Mouse (Mus musculus): ENCODE data around the gene Aadat. TPM values are rescaled to one million over a fixed set of nuclear protein-coding genes. Genes with fewer than 3 reads are reported as not detected.
A peak's percentile ranks its signal among the peaks of the same experiment; 100 is the strongest.
"Not testable (repeated sequence)": the region's sequence is repeated elsewhere in the genome, so short reads cannot be mapped to it uniquely, and the experiment has no call there.

Gene Aadat
- 0.78 and 1.5 TPM in 2 replicates for polyA plus RNA-seq (2016; fragmentation: Nextera tagmentation; extraction: Ambion mirVana)

DNA sequence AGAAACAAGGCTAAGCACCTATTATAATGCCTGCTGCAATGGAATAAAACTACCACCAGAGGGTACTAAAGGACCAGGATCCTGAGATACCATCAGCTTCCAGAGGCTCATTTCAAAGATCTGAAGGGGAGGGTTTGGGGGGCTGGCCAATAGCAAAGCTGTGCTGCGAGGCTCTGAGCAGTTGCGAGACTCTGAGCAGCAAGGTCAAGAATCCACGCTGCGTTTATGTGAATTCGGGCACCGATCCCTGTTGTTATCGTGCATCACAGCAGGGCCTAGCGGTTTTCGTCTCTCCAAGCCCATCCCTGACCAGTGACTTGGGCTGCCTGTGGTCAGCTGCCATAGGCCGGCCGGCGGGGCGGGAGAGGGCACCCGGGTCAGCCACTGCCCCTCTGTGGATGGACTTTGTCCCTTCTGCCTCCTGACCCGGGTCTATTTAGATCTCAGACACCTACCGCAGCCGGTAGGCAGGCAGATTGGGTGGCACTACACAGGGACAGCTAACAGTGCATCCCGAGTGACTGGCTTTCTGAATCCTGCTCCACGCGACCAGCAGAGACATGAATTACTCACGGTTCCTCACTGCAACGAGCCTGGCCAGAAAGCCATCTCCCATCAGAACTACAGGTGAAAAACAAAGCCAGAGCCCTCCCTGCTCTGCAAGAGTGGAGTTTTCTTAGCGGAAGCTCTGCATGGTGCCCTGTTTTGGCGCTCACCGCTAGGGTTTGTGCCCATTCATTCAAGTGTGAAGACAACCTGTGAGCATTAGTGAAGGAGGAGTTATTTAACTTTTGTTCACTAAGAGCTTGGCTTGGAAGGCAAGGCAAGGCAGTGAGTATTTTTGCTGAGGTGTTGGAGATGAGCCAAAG lies at the start of gene Aadat:
TSS of gene Aadat (plus strand) at position 280 of the 869 bp plus-strand sequence.
- peak; percentile 96 for ATAC-seq (ENCODE audit: insufficient number of reproducible peaks, insufficient read depth, low FRiP score, low TSS enrichment, low read depth)
- H3K9ac ChIP-seq (replicated peaks): peak within 1 kb of the TSS; percentile 76
- no peaks in the 10 kb centered on the region for H3K9me3 ChIP-seq
- no peaks in the 10 kb centered on the region for H3K36me3 ChIP-seq
- 2% methylated on average over 25 of the region's 25 CpGs for WGBS
- H3K4me3 ChIP-seq (replicated peaks): peak within 1 kb of the TSS; percentile 57
- H3K27me3 ChIP-seq: no peaks in the 10 kb centered on the region
- H3K27ac ChIP-seq: no peak within 1 kb of the TSS
- no peaks in the 10 kb centered on the region for H3K4me1 ChIP-seq (replicated peaks)
- H3K4me2 ChIP-seq: peak within 1 kb of the TSS; percentile 92

DNA sequence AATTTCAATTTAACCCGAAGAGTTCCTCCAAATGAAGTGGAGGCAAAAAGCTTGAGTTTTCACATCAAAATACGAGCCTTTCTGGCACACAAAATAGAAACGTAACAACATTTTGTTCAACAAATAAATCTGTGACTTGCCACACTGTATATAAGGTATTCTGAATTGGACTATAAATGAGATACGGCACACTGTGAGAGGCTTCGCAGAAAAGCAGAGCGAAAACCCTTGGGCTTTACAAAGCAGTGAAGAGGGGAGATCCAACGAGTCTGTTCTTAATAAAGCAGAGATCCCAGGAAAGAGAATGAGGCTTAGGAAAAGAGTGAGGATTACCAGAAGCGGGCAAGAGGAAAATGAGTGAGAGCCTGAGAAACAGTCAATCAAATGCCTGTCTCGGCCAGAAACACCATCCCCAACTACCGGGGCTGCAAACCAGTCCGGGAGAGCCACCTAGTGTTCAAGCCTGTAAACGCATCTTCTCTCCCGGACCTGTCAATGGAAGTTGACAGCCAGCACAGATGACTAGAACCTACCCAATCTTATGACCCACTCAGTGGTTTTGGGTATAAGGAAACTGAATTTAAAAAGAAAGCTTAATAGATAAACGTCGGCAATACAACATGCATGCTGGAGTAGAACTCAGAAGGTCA lies 38.9 kb upstream of the Aadat start:
- no peak for ATAC-seq (ENCODE audit: insufficient number of reproducible peaks, insufficient read depth, low FRiP score, low TSS enrichment, low read depth)
- Histone ChIP-seq H3K4me2 (no peak overlapping the region), H3K27me3 (no peaks in the 10 kb centered on the region), H3K4me3 (replicated peaks) (no peak overlapping the region), H3K9me3 (no peaks in the 10 kb centered on the region), H3K36me3 (no peaks in the 10 kb centered on the region), H3K9ac (replicated peaks) (no peak overlapping the region), H3K4me1 (replicated peaks) (no peaks in the 10 kb centered on the region), H3K27ac (no peak overlapping the region)
- 38% methylated on average over 15 of the region's 15 CpGs for WGBS

DNA sequence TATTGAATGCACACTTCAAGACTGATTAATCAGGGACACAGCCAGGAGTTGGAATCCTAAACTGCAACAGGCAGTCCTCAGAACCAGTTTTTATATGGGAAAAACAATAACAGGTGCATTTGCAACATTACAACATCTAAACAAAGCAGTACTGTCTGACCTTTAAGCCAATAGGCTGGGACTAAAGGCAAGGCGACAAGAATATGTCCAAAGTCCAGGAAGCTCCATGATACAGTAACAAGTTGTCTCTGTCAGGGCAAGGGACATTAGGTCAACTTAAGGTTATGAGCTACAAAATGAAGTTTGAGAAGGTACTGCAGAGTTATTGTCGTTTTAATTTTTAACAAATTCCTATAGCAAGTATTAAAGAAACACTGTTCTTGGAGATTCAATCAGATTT lies 15.6 kb upstream of the Aadat start:
- H3K4me1 ChIP-seq (replicated peaks): no peaks in the 10 kb centered on the region
- no peaks in the 10 kb centered on the region for H3K27me3 ChIP-seq
- H3K9me3 ChIP-seq: no peaks in the 10 kb centered on the region
- no peak overlapping the region for H3K27ac ChIP-seq
- no peaks in the 10 kb centered on the region for H3K36me3 ChIP-seq
- no peak for ATAC-seq (ENCODE audit: insufficient number of reproducible peaks, insufficient read depth, low FRiP score, low TSS enrichment, low read depth)
- H3K4me2 ChIP-seq: no peak overlapping the region
- WGBS: 74% methylated on average over 2 of the region's 2 CpGs
- no peak overlapping the region for H3K4me3 ChIP-seq (replicated peaks)
- H3K9ac ChIP-seq (replicated peaks): no peak overlapping the region

DNA sequence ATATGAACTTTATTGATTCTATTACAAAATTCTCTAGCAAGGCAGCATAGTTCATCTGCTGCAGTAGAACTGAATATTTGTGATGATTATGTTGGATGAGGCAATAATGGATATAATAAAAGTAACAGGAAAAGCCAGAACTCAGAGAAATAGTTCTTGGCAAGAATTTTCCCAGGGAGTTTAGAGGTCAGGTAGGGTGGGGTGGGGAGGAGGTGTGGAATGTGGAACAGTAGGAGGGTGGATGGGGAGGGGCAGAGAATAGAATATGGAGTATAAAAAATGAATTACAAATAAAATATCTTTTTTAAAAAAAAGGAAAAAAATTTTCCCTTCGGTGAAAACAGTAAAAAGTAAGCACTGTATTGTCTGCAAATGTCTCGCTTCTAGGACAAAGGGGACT lies 13.9 kb upstream of the Aadat start:
- H3K4me2 ChIP-seq: no peak overlapping the region
- no peaks in the 10 kb centered on the region for H3K4me1 ChIP-seq (replicated peaks)
- H3K4me3 ChIP-seq (replicated peaks): no peak overlapping the region
- H3K9ac ChIP-seq (replicated peaks): no peak overlapping the region
- H3K36me3 ChIP-seq: no peaks in the 10 kb centered on the region
- no peak overlapping the region for H3K27ac ChIP-seq
- no peaks in the 10 kb centered on the region for H3K27me3 ChIP-seq
- ATAC-seq (ENCODE audit: insufficient number of reproducible peaks, insufficient read depth, low FRiP score, low TSS enrichment, low read depth): no peak
- H3K9me3 ChIP-seq: no peaks in the 10 kb centered on the region
- 87% methylated on average over 2 of the region's 2 CpGs for WGBS

DNA sequence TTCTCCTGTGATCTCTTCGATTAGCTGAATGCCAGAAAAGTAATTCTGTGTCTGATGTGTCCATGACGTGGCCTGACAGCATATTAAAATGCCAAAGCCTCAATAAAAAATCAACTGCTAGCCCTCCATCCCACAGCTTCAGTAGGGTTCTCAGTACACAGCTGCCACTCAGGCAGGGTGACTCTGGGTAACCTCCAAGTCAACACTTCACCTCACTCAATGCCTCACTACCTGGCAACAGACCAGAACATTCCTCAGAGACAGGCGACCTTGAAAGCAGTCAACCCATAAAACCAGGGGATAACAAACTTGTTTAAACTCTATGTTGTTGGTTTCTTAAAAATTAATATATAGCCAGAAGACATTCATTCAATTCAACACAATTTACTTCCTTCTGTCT lies 13.3 kb upstream of the Aadat start:
- no peak overlapping the region for H3K27ac ChIP-seq
- H3K27me3 ChIP-seq: no peaks in the 10 kb centered on the region
- no peaks in the 10 kb centered on the region for H3K9me3 ChIP-seq
- 58% methylated on average over 3 of the region's 3 CpGs for WGBS
- H3K4me1 ChIP-seq (replicated peaks): no peaks in the 10 kb centered on the region
- ATAC-seq (ENCODE audit: insufficient number of reproducible peaks, insufficient read depth, low FRiP score, low TSS enrichment, low read depth): no peak
- H3K4me3 ChIP-seq (replicated peaks): no peak overlapping the region
- no peak overlapping the region for H3K4me2 ChIP-seq
- H3K9ac ChIP-seq (replicated peaks): no peak overlapping the region
- H3K36me3 ChIP-seq: no peaks in the 10 kb centered on the region

DNA sequence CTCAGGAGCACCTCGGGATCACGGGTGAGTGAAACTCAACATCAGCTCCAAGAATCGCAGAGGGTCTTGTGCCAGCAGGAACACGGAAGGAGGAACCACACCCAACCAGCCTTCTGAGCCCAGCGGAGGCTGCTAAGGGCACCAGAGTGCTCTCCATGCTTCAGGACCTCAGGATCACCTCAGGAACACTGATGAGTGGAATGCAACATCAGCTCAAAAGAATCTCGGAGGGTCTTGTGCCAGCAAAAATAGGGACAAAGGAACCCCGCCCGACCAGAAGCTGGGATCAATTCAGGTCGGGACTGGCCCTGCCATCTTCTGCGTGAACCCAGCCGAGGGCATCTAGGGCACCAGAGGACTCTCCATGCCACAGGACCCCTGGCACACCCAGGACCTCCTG lies 11.1 kb upstream of the Aadat start:
- Histone ChIP-seq H3K27ac (no peak overlapping the region), H3K4me2 (no peak overlapping the region), H3K4me3 (replicated peaks) (no peak overlapping the region), H3K36me3 (no peaks in the 10 kb centered on the region), H3K9me3 (no peaks in the 10 kb centered on the region), H3K27me3 (no peaks in the 10 kb centered on the region), H3K4me1 (replicated peaks) (no peaks in the 10 kb centered on the region), H3K9ac (replicated peaks) (no peak overlapping the region)
- ATAC-seq (ENCODE audit: insufficient number of reproducible peaks, insufficient read depth, low FRiP score, low TSS enrichment, low read depth): no peak
- WGBS: 92% methylated on average over 11 of the region's 11 CpGs

DNA sequence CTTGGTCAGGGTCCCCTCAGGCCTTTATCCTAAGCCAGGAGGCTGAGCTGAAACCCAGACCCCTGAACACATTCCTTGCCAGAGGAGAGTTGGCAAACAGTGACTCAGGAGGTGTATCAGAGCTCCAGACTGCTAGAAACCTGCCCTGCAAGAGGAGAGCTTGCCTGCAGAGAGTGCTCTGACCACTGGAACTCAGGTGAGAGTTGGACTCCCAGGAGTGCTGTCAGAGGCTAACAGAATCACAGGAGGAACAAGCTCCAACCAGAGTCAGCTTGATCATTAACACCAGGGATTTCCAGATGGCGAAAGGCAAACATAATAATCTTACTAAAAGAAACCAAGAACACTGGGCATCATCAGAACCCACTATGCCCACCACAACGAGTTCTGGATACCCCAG lies 10.7 kb upstream of the Aadat start:
- ATAC-seq (ENCODE audit: insufficient number of reproducible peaks, insufficient read depth, low FRiP score, low TSS enrichment, low read depth); H3K4me2 ChIP-seq; H3K4me3 ChIP-seq (replicated peaks); H3K27me3 ChIP-seq; H3K9me3 ChIP-seq; H3K9ac ChIP-seq (replicated peaks); H3K36me3 ChIP-seq; H3K4me1 ChIP-seq (replicated peaks); H3K27ac ChIP-seq: not testable (repeated sequence)
- 84% methylated on average over 2 of the region's 2 CpGs for WGBS

DNA sequence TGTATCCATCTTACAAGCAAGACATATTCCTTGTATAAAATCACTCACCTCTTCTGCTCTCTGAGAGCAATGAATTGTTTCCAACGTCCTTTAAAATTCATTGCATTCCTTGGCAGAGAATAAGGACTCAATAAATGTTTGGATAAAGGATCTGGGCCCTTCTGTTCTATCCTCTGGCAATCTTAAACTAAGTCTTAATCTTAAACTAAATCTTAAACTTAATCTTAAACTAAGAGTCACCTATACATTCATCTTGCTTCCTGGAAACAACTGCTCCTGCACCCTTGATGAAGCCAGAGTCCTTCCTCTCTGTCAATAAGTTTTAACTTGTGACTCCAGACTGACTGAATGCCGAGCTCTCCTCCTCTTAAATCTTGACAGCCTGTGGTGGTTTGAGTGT lies 2.6 kb upstream of the Aadat start, which contains the start of gene Gm10283:
TSS of gene Gm10283 (minus strand) at position 101 of the 400 bp plus-strand sequence.
- Histone ChIP-seq H3K9me3 (no peaks in the 10 kb centered on the region), H3K4me1 (replicated peaks) (no peaks in the 10 kb centered on the region), H3K4me2 (no peak within 1 kb of the TSS), H3K36me3 (no peaks in the 10 kb centered on the region), H3K9ac (replicated peaks) (no peak within 1 kb of the TSS), H3K27me3 (no peaks in the 10 kb centered on the region), H3K27ac (no peak within 1 kb of the TSS), H3K4me3 (replicated peaks) (no peak within 1 kb of the TSS)
- ATAC-seq (ENCODE audit: insufficient number of reproducible peaks, insufficient read depth, low FRiP score, low TSS enrichment, low read depth): no peak
- 33% methylated on average over 2 of the region's 2 CpGs for WGBS

DNA sequence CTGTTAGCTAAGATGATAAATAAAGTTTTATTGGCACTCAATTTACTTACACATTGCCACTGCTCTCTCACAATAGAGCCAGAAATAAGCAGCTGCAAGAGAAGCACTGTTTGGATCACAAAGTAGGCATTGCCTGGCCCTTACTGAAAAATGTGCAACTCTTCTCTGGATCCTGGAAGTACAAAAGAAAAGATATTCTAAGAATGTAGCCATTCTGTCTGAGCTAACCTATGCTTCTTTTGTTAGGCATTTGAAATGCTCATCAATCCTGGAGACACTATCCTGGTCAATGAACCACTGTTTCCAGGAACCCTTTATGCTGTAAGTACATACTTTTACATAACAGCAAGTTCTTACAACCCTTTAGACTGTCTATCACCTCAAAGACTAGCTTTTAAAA lies 12.6 kb downstream of the Aadat start:
- ATAC-seq (ENCODE audit: insufficient number of reproducible peaks, insufficient read depth, low FRiP score, low TSS enrichment, low read depth): no peak
- Histone ChIP-seq H3K9me3 (no peaks in the 10 kb centered on the region), H3K4me3 (replicated peaks) (no peak overlapping the region), H3K9ac (replicated peaks) (no peak overlapping the region), H3K27ac (no peak overlapping the region), H3K4me1 (replicated peaks) (no peaks in the 10 kb centered on the region), H3K36me3 (no peaks in the 10 kb centered on the region), H3K27me3 (no peaks in the 10 kb centered on the region), H3K4me2 (no peak overlapping the region)

DNA sequence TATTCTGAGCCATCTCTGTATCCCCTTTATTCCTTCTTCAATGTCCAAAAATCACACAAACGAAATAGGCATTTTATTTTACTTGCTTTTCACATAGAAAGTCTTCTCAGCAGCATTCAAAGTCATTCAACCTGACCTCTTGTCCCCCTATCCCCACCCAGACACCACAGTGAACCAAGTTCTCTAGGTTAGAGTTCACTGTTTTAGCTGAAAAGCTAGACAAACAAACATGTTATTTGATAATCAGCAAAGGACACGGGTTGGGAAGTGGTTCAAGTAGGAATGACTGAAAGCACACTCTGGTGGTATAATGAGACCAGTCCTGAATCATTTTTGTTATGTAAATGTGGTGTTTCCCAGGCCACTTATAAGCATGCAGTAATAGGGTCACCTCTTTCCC lies 29.2 kb downstream of the Aadat start:
- Histone ChIP-seq H3K27ac (no peak overlapping the region), H3K27me3 (no peaks in the 10 kb centered on the region), H3K9me3 (no peaks in the 10 kb centered on the region), H3K4me3 (replicated peaks) (no peak overlapping the region), H3K4me2 (no peak overlapping the region), H3K36me3 (no peaks in the 10 kb centered on the region), H3K9ac (replicated peaks) (no peak overlapping the region), H3K4me1 (replicated peaks) (no peaks in the 10 kb centered on the region)
- no peak for ATAC-seq (ENCODE audit: insufficient number of reproducible peaks, insufficient read depth, low FRiP score, low TSS enrichment, low read depth)
- WGBS: 71% methylated on average over 2 of the region's 2 CpGs

DNA sequence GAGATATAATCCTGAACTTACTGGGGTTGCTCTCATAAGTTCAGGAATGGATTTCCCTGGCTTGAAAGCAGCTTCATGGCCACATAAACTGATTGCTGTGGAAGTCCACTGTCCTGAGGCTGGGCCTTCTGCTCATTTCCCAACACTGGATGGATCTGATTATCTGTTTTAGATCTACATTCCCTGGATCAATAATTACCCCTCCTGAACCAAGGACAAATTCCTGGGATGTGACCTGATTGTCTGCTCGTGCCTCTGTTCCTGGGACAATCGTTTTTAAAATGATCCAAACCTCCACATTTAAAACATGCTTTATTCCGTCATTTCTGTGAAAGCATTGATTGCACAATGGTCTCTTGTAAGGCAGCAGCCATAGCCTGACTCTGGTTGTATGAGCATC lies 61.1 kb downstream of the Aadat start:
- ATAC-seq (ENCODE audit: insufficient number of reproducible peaks, insufficient read depth, low FRiP score, low TSS enrichment, low read depth): no peak
- Histone ChIP-seq H3K4me1 (replicated peaks) (no peaks in the 10 kb centered on the region), H3K36me3 (no peaks in the 10 kb centered on the region), H3K27ac (no peak overlapping the region), H3K27me3 (no peaks in the 10 kb centered on the region), H3K9me3 (0 out of 2 replicates have a peak, but pooled peaks cover 4% of the 10 kb centered on the region), H3K4me3 (replicated peaks) (no peak overlapping the region), H3K4me2 (no peak overlapping the region), H3K9ac (replicated peaks) (no peak overlapping the region)
- WGBS: 81% methylated on average over 3 of the region's 3 CpGs

Measured in limb, embryonic 12.5 days (tissue).